Mouse (Mus musculus): ENCODE measurements around the gene Gm7694.

The Gm7694 gene

GRCm38 (mm10) chr1:170306232-170306631 is at the start of gene Gm7694:
Gm7694 (minus strand) TSS chr1:170306332.
- DNase-seq (ENCODE audit: low spot score in 2 of 2): no peak

GRCm38 (mm10) chr1:170353335-170353734 is 47.2 kb upstream of the Gm7694 start:
- no peak for DNase-seq (ENCODE audit: low spot score in 2 of 2)

- DNase-seq (ENCODE audit: low spot score in 2 of 2): no peak
These were observed 44.9 kb upstream of the Gm7694 start for GRCm38 (mm10) chr1:170351080-170351479.

GRCm38 (mm10) chr1:170346266-170346665 is 40.1 kb upstream of the Gm7694 start:
- no peak for DNase-seq (ENCODE audit: low spot score in 2 of 2)

GRCm38 (mm10) chr1:170343906-170344305 is 37.8 kb upstream of the Gm7694 start:
- no peak for DNase-seq (ENCODE audit: low spot score in 2 of 2)

- DNase-seq (ENCODE audit: low spot score in 2 of 2): no peak
These were observed 36.9 kb upstream of the Gm7694 start for GRCm38 (mm10) chr1:170343081-170343480.

GRCm38 (mm10) chr1:170339943-170340342 is 33.8 kb upstream of the Gm7694 start:
- no peak for DNase-seq (ENCODE audit: low spot score in 2 of 2)

- DNase-seq (ENCODE audit: low spot score in 2 of 2): no peak
These were observed 26.6 kb upstream of the Gm7694 start for GRCm38 (mm10) chr1:170332775-170333174.

- DNase-seq (ENCODE audit: low spot score in 2 of 2): no peak
These were observed 25.8 kb upstream of the Gm7694 start for GRCm38 (mm10) chr1:170331926-170332325.

GRCm38 (mm10) chr1:170325277-170325676 is 19.1 kb upstream of the Gm7694 start:
- DNase-seq (ENCODE audit: low spot score in 2 of 2): no peak

GRCm38 (mm10) chr1:170324312-170324711 is 18.2 kb upstream of the Gm7694 start:
- no peak for DNase-seq (ENCODE audit: low spot score in 2 of 2)

GRCm38 (mm10) chr1:170323001-170323400 is 16.9 kb upstream of the Gm7694 start:
- no peak for DNase-seq (ENCODE audit: low spot score in 2 of 2)

- DNase-seq (ENCODE audit: low spot score in 2 of 2): no peak
These were observed 15.9 kb upstream of the Gm7694 start for GRCm38 (mm10) chr1:170322046-170322445.

- DNase-seq (ENCODE audit: low spot score in 2 of 2): no peak
These were observed 5.3 kb upstream of the Gm7694 start for GRCm38 (mm10) chr1:170311431-170311830.

GRCm38 (mm10) chr1:170308503-170308902 is 2.4 kb upstream of the Gm7694 start, which contains the start of gene Spata46:
Spata46 (plus strand) TSS chr1:170308803.
- no peak for DNase-seq (ENCODE audit: low spot score in 2 of 2)

- no peak for DNase-seq (ENCODE audit: low spot score in 2 of 2)
These were observed 1.1 kb downstream of the Gm7694 start for GRCm38 (mm10) chr1:170305002-170305401.

- no peak for DNase-seq (ENCODE audit: low spot score in 2 of 2)
These were observed 3.0 kb downstream of the Gm7694 start for GRCm38 (mm10) chr1:170303103-170303502.

- no peak for DNase-seq (ENCODE audit: low spot score in 2 of 2)
These were observed 3.7 kb downstream of the Gm7694 start for GRCm38 (mm10) chr1:170302456-170302855.

GRCm38 (mm10) chr1:170301686-170302085 is 4.4 kb downstream of the Gm7694 start:
- DNase-seq (ENCODE audit: low spot score in 2 of 2): no peak

- DNase-seq (ENCODE audit: low spot score in 2 of 2): no peak
These were observed 6.6 kb downstream of the Gm7694 start for GRCm38 (mm10) chr1:170299496-170299895.

- no peak for DNase-seq (ENCODE audit: low spot score in 2 of 2)
These were observed 11.2 kb downstream of the Gm7694 start for GRCm38 (mm10) chr1:170294786-170295570.

GRCm38 (mm10) chr1:170293257-170293656 is 12.9 kb downstream of the Gm7694 start:
- DNase-seq (ENCODE audit: low spot score in 2 of 2): no peak

GRCm38 (mm10) chr1:170292239-170292951 is 13.7 kb downstream of the Gm7694 start:
- no peak for DNase-seq (ENCODE audit: low spot score in 2 of 2)

All from spleen, postnatal 36 days (tissue).